Mouse (Mus musculus) hindbrain, embryonic 16.5 days (tissue): ENCODE data around the gene Tenm4. TPM values are rescaled to one million over a fixed set of nuclear protein-coding genes. Genes with fewer than 3 reads are reported as not detected.

Experiments
- ATAC-seq: fragments of 200-750 bp; cut with Nextera tagmentation; 2 replicates; pipeline ENCODE4 v1.8.0; 2017; ENCODE audit warnings: moderate TSS enrichment, moderate library complexity
- H3K27ac ChIP-seq: fragments of 300-500 bp; sonication (generic); 2 replicates; pipeline ENCODE4 v1.5.1; 2014; ENCODE audit warnings: low read depth, mild to moderate bottlenecking, control low read depth, low read length, moderate library complexity
- H3K27me3 ChIP-seq: fragments of 300-500 bp; sonication (generic); replicated peaks from 2 replicates; pipeline ENCODE4 v1.6.1; 2014; ENCODE audit warnings: low read length; ENCODE audit not compliant: control insufficient read depth, insufficient read depth
- H3K36me3 ChIP-seq: fragments of 300-500 bp; sonication (generic); 2 replicates; pipeline ENCODE4 v1.6.1; 2014; ENCODE audit warnings: mild to moderate bottlenecking, low read length, moderate library complexity, mixed read lengths; ENCODE audit not compliant: control insufficient read depth, insufficient read depth
- H3K4me1 ChIP-seq: fragments of 300-500 bp; sonication (generic); 2 replicates; pipeline ENCODE4 v1.6.1; 2014; ENCODE audit warnings: low read depth, low read length; ENCODE audit not compliant: control insufficient read depth, insufficient read depth
- H3K4me2 ChIP-seq: fragments of 300-500 bp; sonication (generic); 2 replicates; pipeline ENCODE4 v1.6.1; 2014; ENCODE audit warnings: mild to moderate bottlenecking, low read length, control low read depth, moderate library complexity
- H3K4me3 ChIP-seq: fragments of 300-500 bp; sonication (generic); 2 replicates; pipeline ENCODE4 v1.5.1; 2014; ENCODE audit warnings: mild to moderate bottlenecking, low read length, control low read depth, moderate library complexity
- H3K9ac ChIP-seq: fragments of 300-500 bp; sonication (generic); 2 replicates; pipeline ENCODE4 v1.6.1; 2014; ENCODE audit warnings: low read depth, mild to moderate bottlenecking, control low read depth, low read length, moderate library complexity
- H3K9me3 ChIP-seq: fragments of 300-500 bp; sonication (generic); 2 replicates; pipeline ENCODE4 v1.6.1; 2014; ENCODE audit warnings: mild to moderate bottlenecking, low read length, moderate library complexity; ENCODE audit not compliant: control insufficient read depth
- WGBS: fragments of 180-500 bp; shearing (Covaris S2); extraction: QIAGEN DNeasy Blood & Tissue Kit; methylation state at CpG from one replicate; pipeline ENCODE4 v1.1.7; 2014; 5-methylcytosine and 5-hydroxymethylcytosine counted together
- polyA plus RNA-seq: library from polyadenylated mRNA; unstranded; fragments of >200 nt; fragmentation: Nextera tagmentation; extraction: Ambion mirVana; gene quantifications from 2 replicates; pipeline ENCODE4 v1.2.1, GENCODE M21; 2015

Tenm4 gene
- polyA plus RNA-seq, 1 experiment from 2014 or later: 32.4 TPM

GRCm38 (mm10) chr7:96595535-96596295 is 424.7 kb downstream of the Tenm4 start:
- WGBS: 65% methylated on average over 9 of the region's 9 CpGs
- no peak for ATAC-seq
- Histone ChIP-seq H3K4me1 (no peaks in the 10 kb centered on the region), H3K27ac (no peak overlapping the region), H3K36me3 (no peaks in the 10 kb centered on the region), H3K4me3 (no peak overlapping the region), H3K9ac (no peak overlapping the region), H3K9me3 (no peaks in the 10 kb centered on the region), H3K4me2 (no peak overlapping the region), H3K27me3 (no peaks in the 10 kb centered on the region)

GRCm38 (mm10) chr7:96596402-96597195 is 425.6 kb downstream of the Tenm4 start:
- Histone ChIP-seq H3K36me3 (no peaks in the 10 kb centered on the region), H3K27me3 (no peaks in the 10 kb centered on the region), H3K4me2 (no peak overlapping the region), H3K4me1 (no peaks in the 10 kb centered on the region), H3K27ac (no peak overlapping the region), H3K9me3 (no peaks in the 10 kb centered on the region), H3K4me3 (no peak overlapping the region), H3K9ac (no peak overlapping the region)
- 51% methylated on average over 9 of the region's 9 CpGs for WGBS
- ATAC-seq: no peak

DNA sequence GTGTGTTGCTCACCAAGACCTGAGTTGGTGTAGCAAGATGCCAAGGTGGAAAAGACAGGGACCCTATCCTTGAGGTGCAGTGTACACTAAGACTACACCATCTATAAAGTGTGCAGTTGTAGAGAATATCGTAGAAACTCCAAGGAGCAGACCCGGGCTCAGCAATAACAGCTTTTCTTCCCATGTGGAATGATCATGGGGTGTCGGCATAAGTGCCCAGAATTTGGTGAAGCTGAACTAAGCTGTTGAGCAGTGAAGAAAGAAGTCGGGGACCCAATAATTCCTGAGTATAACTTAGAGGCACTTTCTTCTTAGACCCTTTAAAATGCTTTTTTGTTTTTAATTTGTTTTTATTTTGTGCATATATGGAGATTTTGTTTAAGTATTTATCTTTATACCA is 426.8 kb downstream of the Tenm4 start:
- Histone ChIP-seq H3K4me2 (no peak overlapping the region), H3K9ac (no peak overlapping the region), H3K27ac (no peak overlapping the region), H3K4me3 (no peak overlapping the region), H3K9me3 (no peaks in the 10 kb centered on the region), H3K4me1 (no peaks in the 10 kb centered on the region), H3K36me3 (no peaks in the 10 kb centered on the region), H3K27me3 (no peaks in the 10 kb centered on the region)
- ATAC-seq: no peak
- 89% methylated on average over 4 of the region's 4 CpGs for WGBS

GRCm38 (mm10) chr7:96599081-96599480 is 428.0 kb downstream of the Tenm4 start:
- ATAC-seq: no peak
- Histone ChIP-seq H3K4me1 (no peaks in the 10 kb centered on the region), H3K4me3 (no peak overlapping the region), H3K4me2 (no peak overlapping the region), H3K27me3 (no peaks in the 10 kb centered on the region), H3K27ac (no peak overlapping the region), H3K9me3 (no peaks in the 10 kb centered on the region), H3K9ac (no peak overlapping the region), H3K36me3 (no peaks in the 10 kb centered on the region)
- 75% methylated on average over 3 of the region's 3 CpGs for WGBS

GRCm38 (mm10) chr7:96600381-96600941 is 429.4 kb downstream of the Tenm4 start:
- Histone ChIP-seq H3K27ac (no peak overlapping the region), H3K27me3 (no peaks in the 10 kb centered on the region), H3K36me3 (no peaks in the 10 kb centered on the region), H3K4me2 (no peak overlapping the region), H3K4me1 (no peaks in the 10 kb centered on the region; the same call in 1 of the 2 replicates), H3K9ac (no peak overlapping the region), H3K9me3 (no peaks in the 10 kb centered on the region), H3K4me3 (no peak overlapping the region)
- no peak for ATAC-seq
- 72% methylated on average over 2 of the region's 5 CpGs for WGBS

GRCm38 (mm10) chr7:96604091-96604745 is 433.2 kb downstream of the Tenm4 start:
- H3K4me2 ChIP-seq: no peak overlapping the region
- no peak overlapping the region for H3K4me3 ChIP-seq
- H3K36me3 ChIP-seq: no peaks in the 10 kb centered on the region
- no peak overlapping the region for H3K9ac ChIP-seq
- no peaks in the 10 kb centered on the region for H3K9me3 ChIP-seq
- ATAC-seq: no peak
- no peaks in the 10 kb centered on the region; the same call in 1 of the 2 replicates for H3K4me1 ChIP-seq
- WGBS: 67% methylated on average over 3 of the region's 3 CpGs
- H3K27me3 ChIP-seq: no peaks in the 10 kb centered on the region
- no peak overlapping the region for H3K27ac ChIP-seq

DNA sequence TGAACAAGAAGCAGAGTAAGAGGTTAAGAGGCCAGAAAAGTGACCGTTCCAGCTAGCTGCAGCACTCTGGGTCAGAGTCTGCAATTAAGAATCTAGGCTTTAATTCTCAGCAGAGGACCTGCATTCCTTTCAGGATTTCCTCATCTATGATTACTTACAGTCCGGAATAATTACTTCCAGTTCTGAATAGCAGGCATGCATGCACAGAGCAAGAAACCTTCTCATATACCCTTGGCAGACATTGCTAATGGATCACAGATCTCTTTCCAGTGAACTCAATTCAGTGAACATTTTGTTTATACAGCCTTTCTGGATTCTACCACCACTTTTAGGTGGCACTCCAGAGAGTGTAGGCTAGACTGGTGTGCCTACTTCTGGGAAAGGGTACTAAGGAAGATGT is 434.3 kb downstream of the Tenm4 start:
- no peak overlapping the region for H3K4me2 ChIP-seq
- ATAC-seq: no peak
- H3K9ac ChIP-seq: no peak overlapping the region
- no peaks in the 10 kb centered on the region for H3K36me3 ChIP-seq
- no peaks in the 10 kb centered on the region for H3K9me3 ChIP-seq
- no peaks in the 10 kb centered on the region for H3K27me3 ChIP-seq
- H3K4me3 ChIP-seq: no peak overlapping the region
- WGBS: 79% methylated on average over 2 of the region's 2 CpGs
- H3K4me1 ChIP-seq: no peaks in the 10 kb centered on the region; the same call in 1 of the 2 replicates
- no peak overlapping the region for H3K27ac ChIP-seq

- ATAC-seq: no peak
- Histone ChIP-seq H3K27ac (no peak overlapping the region; the same call in 1 of the 2 replicates), H3K9me3 (no peaks in the 10 kb centered on the region), H3K9ac (no peak overlapping the region), H3K4me3 (no peak overlapping the region), H3K4me1 (no peaks in the 10 kb centered on the region), H3K4me2 (no peak overlapping the region), H3K36me3 (no peaks in the 10 kb centered on the region), H3K27me3 (no peaks in the 10 kb centered on the region)
- WGBS: 46% methylated on average over 10 of the region's 10 CpGs
Observed at GRCm38 (mm10) chr7:96609854-96610586, 439.0 kb downstream of the Tenm4 start.
